Mouse (Mus musculus) midbrain, embryonic 16.5 days (tissue): ENCODE data around the gene Rccd1. TPM values are rescaled to one million over a fixed set of nuclear protein-coding genes. Genes with fewer than 3 reads are reported as not detected.
A peak's percentile ranks its signal among the peaks of the same experiment; 100 is the strongest.

Source experiments
- ATAC-seq: fragments of 200-750 bp; cut with Nextera tagmentation; 2 replicates; pipeline ENCODE4 v1.8.0; 2017; ENCODE audit warnings: moderate TSS enrichment
- H3K27ac ChIP-seq: fragments of 300-500 bp; sonication (generic); 2 replicates; pipeline ENCODE4 v1.5.1; 2014; ENCODE audit warnings: mild to moderate bottlenecking, low read length, mixed read lengths
- H3K27me3 ChIP-seq: fragments of 300-500 bp; sonication (generic); 2 replicates; pipeline ENCODE4 v1.6.1; 2014; ENCODE audit warnings: low read depth, low read length, mixed read lengths; ENCODE audit not compliant: control insufficient read depth, insufficient read depth
- H3K36me3 ChIP-seq: fragments of 300-500 bp; sonication (generic); 2 replicates; pipeline ENCODE4 v1.6.1; 2014; ENCODE audit warnings: mild to moderate bottlenecking, low read length, moderate library complexity, mixed read lengths; ENCODE audit not compliant: control insufficient read depth, insufficient read depth
- H3K4me1 ChIP-seq: fragments of 300-500 bp; sonication (generic); 2 replicates; pipeline ENCODE4 v1.6.1; 2014; ENCODE audit warnings: mild to moderate bottlenecking, low read length, mixed read lengths; ENCODE audit not compliant: control insufficient read depth, insufficient read depth
- H3K4me2 ChIP-seq: fragments of 300-500 bp; sonication (generic); 2 replicates; pipeline ENCODE4 v1.6.1; 2014; ENCODE audit warnings: mild to moderate bottlenecking, low read length, mixed read lengths
- H3K4me3 ChIP-seq: fragments of 300-500 bp; sonication (generic); 2 replicates; pipeline ENCODE4 v1.5.1; 2014; ENCODE audit warnings: low read depth, mild to moderate bottlenecking, low read length, moderate library complexity, mixed read lengths
- H3K9ac ChIP-seq: fragments of 300-500 bp; sonication (generic); 2 replicates; pipeline ENCODE4 v1.6.1; 2014; ENCODE audit warnings: low read depth, low read length, mixed read lengths
- H3K9me3 ChIP-seq: fragments of 300-500 bp; sonication (generic); replicated peaks from 2 replicates; pipeline ENCODE4 v1.6.1; 2014; ENCODE audit warnings: mild to moderate bottlenecking, low read length, mixed read lengths; ENCODE audit not compliant: control insufficient read depth, poor library complexity, severe bottlenecking
- WGBS: fragments of 180-500 bp; shearing (Covaris S2); extraction: QIAGEN DNeasy Blood & Tissue Kit; methylation state at CpG from one replicate; pipeline ENCODE4 v1.1.7; 2014; 5-methylcytosine and 5-hydroxymethylcytosine counted together
- polyA plus RNA-seq: library from polyadenylated mRNA; unstranded; fragments of >200 nt; fragmentation: Nextera tagmentation; extraction: Ambion mirVana; gene quantifications from 2 replicates; pipeline ENCODE4 v1.2.1, GENCODE M21; 2015

Rccd1 gene
- polyA plus RNA-seq, 1 experiment from 2014 or later, result 10.7 TPM

GRCm38 (mm10) chr7:80264606-80265005, 59.6 kb downstream of the Rccd1 start:
- Histone ChIP-seq H3K27ac (no peak overlapping the region), H3K9ac (no peak overlapping the region), H3K4me1 (peaks cover 16% of the 10 kb centered on the region), H3K4me2 (no peak overlapping the region), H3K9me3 (no peaks in the 10 kb centered on the region), H3K4me3 (no peak overlapping the region), H3K36me3 (peaks cover 29% of the 10 kb centered on the region), H3K27me3 (peaks cover 3% of the 10 kb centered on the region; the same call in 1 of the 2 replicates)
- no peak for ATAC-seq
- WGBS, result 95% methylated on average over 12 of the region's 12 CpGs

DNA sequence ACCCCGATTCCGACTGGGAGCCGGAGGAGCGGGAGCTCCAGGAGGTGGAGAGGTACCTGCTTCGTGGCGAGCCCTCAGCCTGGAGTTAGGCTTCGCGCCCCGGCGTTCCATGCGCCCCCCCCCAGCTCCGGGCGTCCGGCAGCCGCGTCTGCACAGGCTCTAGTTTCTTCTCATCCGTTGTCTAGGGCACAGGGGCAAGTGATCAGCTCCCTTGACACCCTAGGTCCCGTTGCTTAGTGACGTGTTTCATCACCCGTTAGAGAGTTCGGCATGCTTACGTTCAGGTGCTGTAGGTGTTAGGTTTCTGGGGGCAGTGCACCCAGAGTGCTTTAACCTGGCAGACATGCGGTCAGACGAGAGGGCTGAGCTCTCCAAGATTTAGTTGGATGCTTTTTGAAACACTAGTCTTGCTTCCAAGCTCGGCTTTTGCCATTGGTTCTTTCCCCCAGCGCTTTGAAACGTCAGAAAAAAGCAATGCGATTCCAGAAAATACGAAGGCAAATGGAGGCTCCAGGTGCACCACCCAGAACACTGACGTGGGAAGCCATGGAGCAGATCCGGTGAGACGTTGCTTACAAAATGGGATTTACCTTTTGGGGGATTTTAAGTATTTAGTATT, 62.8 kb downstream of the Rccd1 start:
- peak; percentile 73 for ATAC-seq
- Histone ChIP-seq H3K36me3 (peaks cover 22% of the 10 kb centered on the region), H3K27me3 (peaks cover 27% of the 10 kb centered on the region), H3K4me3 (peak overlapping the region; percentile 71), H3K9me3 (no peaks in the 10 kb centered on the region), H3K4me2 (peak overlapping the region; percentile 72), H3K4me1 (peaks cover 9% of the 10 kb centered on the region), H3K9ac (peak overlapping the region; percentile 85), H3K27ac (peak overlapping the region; percentile 77)
- under 1% methylated on average over 31 of the region's 32 CpGs for WGBS

GRCm38 (mm10) chr7:80260625-80261371, 63.5 kb downstream of the Rccd1 start, which contains the start of gene Ngrn:
Ngrn (plus strand) TSS chr7:80261215.
- Histone ChIP-seq H3K4me1 (peaks cover 9% of the 10 kb centered on the region), H3K4me2 (peak within 1 kb of the TSS; percentile 72), H3K4me3 (peak within 1 kb of the TSS; percentile 71), H3K27me3 (peaks cover 27% of the 10 kb centered on the region), H3K27ac (peak within 1 kb of the TSS; percentile 77), H3K9me3 (no peaks in the 10 kb centered on the region), H3K9ac (peak within 1 kb of the TSS; percentile 85), H3K36me3 (peaks cover 15% of the 10 kb centered on the region)
- WGBS, result 26% methylated on average over 40 of the region's 40 CpGs
- ATAC-seq, result peak; percentile 94

DNA sequence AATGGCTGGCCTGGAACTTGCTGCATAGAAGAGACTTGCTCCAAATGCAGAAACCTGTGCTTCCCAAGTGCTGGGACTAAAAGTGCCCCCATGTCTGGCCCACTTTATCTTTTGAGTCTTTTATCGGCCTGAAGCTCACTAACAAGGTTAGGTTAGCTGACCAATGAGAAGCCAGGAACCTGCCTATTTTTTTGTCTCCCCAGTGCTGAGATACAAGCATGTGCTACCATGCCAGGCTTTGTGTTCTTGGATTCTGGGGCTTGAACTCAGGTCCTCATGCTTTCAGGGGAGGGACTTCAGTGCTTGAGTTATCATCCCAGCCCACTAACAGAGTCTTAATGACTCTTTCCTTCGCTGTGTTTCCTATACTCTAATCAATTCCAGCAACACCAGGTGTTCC, 66.5 kb downstream of the Rccd1 start:
- Histone ChIP-seq H3K9me3 (no peaks in the 10 kb centered on the region), H3K9ac (no peak overlapping the region), H3K4me2 (no peak overlapping the region), H3K4me3 (no peak overlapping the region), H3K27ac (no peak overlapping the region), H3K4me1 (peaks cover 9% of the 10 kb centered on the region), H3K36me3 (no peaks in the 10 kb centered on the region), H3K27me3 (peaks cover 32% of the 10 kb centered on the region)
- no peak for ATAC-seq
- 66% methylated on average over 2 of the region's 2 CpGs for WGBS

DNA sequence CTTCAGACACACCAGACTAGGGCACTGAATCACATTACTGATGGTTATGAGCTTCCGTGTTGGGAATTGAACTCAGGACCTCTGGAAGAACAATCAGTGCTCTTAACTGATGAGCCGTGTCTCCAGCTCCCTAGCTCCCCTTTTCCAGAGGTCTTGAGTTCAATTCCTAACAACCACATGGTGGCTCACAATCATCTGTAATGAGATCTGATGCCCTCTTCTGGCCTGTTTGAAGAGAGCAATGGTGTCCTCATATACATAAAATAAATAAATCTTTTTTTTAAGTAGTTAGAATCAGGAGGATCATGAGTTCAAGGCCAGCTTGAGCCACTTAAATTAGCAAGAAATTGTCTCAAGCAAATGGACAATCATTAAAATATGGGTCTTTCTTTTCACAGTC, 68.3 kb downstream of the Rccd1 start:
- Histone ChIP-seq H3K9ac (no peak overlapping the region), H3K4me1 (peaks cover 2% of the 10 kb centered on the region; the same call in 1 of the 2 replicates), H3K36me3 (no peaks in the 10 kb centered on the region), H3K27me3 (peaks cover 32% of the 10 kb centered on the region), H3K27ac (no peak overlapping the region), H3K4me2 (no peak overlapping the region), H3K9me3 (no peaks in the 10 kb centered on the region), H3K4me3 (no peak overlapping the region)
- WGBS, result 70% methylated on average over 2 of the region's 2 CpGs
- ATAC-seq, result no peak

GRCm38 (mm10) chr7:80252886-80253285, 71.4 kb downstream of the Rccd1 start:
- WGBS, result 88% methylated on average over 11 of the region's 11 CpGs
- H3K9me3 ChIP-seq, result no peaks in the 10 kb centered on the region
- no peaks in the 10 kb centered on the region for H3K36me3 ChIP-seq
- no peaks in the 10 kb centered on the region for H3K4me1 ChIP-seq
- H3K27ac ChIP-seq, result no peak overlapping the region
- H3K4me2 ChIP-seq, result no peak overlapping the region
- no peak overlapping the region for H3K9ac ChIP-seq
- H3K4me3 ChIP-seq, result no peak overlapping the region
- ATAC-seq, result no peak
- peaks cover 11% of the 10 kb centered on the region for H3K27me3 ChIP-seq

DNA sequence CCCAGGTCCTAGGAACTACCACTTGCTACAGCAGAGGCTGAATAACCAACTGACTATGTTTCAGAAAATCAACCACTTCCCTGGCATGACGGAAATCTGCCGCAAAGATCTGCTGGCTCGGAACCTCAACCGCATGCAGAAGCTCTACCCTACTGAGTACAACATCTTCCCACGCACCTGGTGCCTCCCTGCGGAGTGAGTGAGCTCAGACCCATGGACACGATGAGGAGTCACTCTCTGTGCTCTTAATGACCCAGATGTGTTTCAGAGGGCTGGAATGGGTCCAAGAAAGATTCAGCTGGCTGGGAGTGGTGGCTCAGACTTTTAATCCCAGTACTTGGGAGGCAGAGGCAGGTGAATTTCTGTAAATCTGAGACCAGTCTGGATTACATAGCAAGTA, 71.8 kb downstream of the Rccd1 start:
- Histone ChIP-seq H3K27ac (no peak overlapping the region), H3K4me2 (no peak overlapping the region), H3K27me3 (peaks cover 11% of the 10 kb centered on the region), H3K4me3 (no peak overlapping the region), H3K36me3 (no peaks in the 10 kb centered on the region), H3K9ac (no peak overlapping the region), H3K9me3 (no peaks in the 10 kb centered on the region), H3K4me1 (no peaks in the 10 kb centered on the region)
- ATAC-seq, result no peak
- 82% methylated on average over 7 of the region's 7 CpGs for WGBS

GRCm38 (mm10) chr7:80246859-80247258, 77.4 kb downstream of the Rccd1 start:
- H3K27me3 ChIP-seq, result no peaks in the 10 kb centered on the region

DNA sequence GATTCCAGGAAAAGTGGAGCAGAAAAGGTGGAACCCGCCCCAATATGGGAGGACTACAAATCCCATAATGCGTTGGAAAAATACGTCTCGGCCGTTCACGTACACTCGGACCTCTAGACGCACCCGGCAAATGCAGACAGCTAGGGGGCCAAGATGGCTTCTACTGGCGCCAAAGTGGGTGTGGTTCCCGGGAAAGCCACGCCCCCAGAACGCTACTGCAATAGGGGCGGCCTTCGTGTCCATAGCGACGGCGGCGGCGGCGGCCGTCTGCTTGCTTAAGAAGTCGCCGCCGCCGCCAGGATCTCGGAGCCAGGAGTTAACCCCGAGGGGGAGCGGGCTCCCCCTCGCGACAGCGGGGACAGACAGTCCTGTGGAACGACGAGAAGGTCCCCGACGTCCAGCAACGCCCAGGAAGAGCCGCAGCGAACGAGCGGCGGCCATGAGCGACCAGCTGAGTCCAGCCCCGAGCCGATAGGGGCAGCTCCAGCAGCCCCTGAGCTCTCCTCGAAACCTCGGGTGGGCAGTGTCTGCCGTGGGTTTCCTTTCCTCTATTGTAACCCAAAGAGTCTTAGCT, 78.0 kb downstream of the Rccd1 start, which contains the start of gene Ttll13:
Ttll13 (plus strand) TSS at position 229 of the 574 bp plus-strand sequence.
- peak; percentile 98 for ATAC-seq
- under 1% methylated on average over 48 of the region's 48 CpGs for WGBS

More at GRCm38 (mm10) chr7:80246859-80247258, 77.4 kb downstream of the Rccd1 start:
- Histone ChIP-seq H3K4me1 (no peaks in the 10 kb centered on the region), H3K27ac (no peak overlapping the region), H3K9ac (no peak overlapping the region), H3K9me3 (no peaks in the 10 kb centered on the region), H3K4me3 (peak overlapping the region; percentile 54), H3K4me2 (peak overlapping the region; percentile 63), H3K36me3 (no peaks in the 10 kb centered on the region)
- ATAC-seq, result no peak
- WGBS, result 67% methylated on average over 7 of the region's 7 CpGs

More for the DNA sequence above, 78.0 kb downstream of the Rccd1 start, which contains the start of gene Ttll13:
- Histone ChIP-seq H3K9me3 (no peaks in the 10 kb centered on the region), H3K9ac (peak within 1 kb of the TSS; percentile 72), H3K27ac (peak within 1 kb of the TSS; percentile 87), H3K4me3 (peak within 1 kb of the TSS; percentile 54), H3K27me3 (no peaks in the 10 kb centered on the region), H3K4me2 (peak within 1 kb of the TSS; percentile 63), H3K4me1 (no peaks in the 10 kb centered on the region), H3K36me3 (no peaks in the 10 kb centered on the region)
